Mouse (Mus musculus): ENCODE results near the gene Gns. TPM values are rescaled to one million over a fixed set of nuclear protein-coding genes. Genes with fewer than 3 reads are reported as not detected.
A peak's percentile ranks its signal among the peaks of the same experiment; 100 is the strongest.

Gene Gns
- polyA plus RNA-seq, 1 experiment from 2014 or later = 41.4 TPM

DNA sequence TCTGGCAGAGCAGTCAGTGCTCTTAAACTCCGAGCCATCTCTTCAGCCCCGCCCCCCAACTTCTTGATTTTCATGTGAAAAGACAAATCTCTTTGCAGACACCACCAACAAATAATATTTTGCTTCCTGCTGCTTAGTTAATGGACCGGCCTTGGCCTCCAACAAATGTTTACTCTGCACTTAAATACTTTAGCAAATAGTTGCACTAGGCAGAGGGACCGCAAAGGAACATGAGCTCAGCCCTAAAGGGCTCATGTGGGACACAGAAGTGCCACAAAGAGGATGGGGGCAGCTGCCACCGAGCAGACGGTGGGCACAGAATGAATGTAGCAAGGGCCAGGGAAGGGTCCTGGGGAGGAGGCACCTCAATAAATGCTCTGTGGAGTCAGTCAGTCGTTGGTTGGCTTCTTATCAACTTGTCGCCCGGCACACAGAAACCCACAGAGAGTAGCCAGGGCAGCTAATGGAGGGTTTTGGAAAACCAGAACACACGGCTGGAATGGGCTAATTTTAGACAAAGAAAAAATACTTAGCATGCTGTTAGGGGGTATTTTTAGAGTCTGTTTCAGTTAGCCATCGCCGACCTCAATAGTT lies 67.2 kb downstream of the Gns start:
- TF ChIP-seq CTCF (IDR thresholded peaks at IDR 0.05) (no peak; the same call in 1 of the 2 replicates), EP300 (IDR thresholded peaks at IDR 0.05) (peak; percentile 73)
- Histone ChIP-seq H3K4me1 (ENCODE audit: insufficient read depth, low read depth, low read length) (peaks cover 65% of the 10 kb centered on the region), H3K9ac (replicated peaks; ENCODE audit: low read depth) (no peak overlapping the region), H3K4me2 (replicated peaks; ENCODE audit: low read depth, low read length) (peak overlapping the region; percentile 36), H3K36me3 (ENCODE audit: insufficient read depth, low read length) (no peaks in the 10 kb centered on the region), H3K9me3 (ENCODE audit: low read length) (no peaks in the 10 kb centered on the region), H3K27ac (ENCODE audit: low read length) (peak overlapping the region; percentile 92), H3K4me3 (ENCODE audit: low read depth, low read length) (no peak overlapping the region), H3K27me3 (replicated peaks; ENCODE audit: insufficient read depth, low read length) (no peaks in the 10 kb centered on the region)
- WGBS = 8% methylated on average over 12 of the region's 12 CpGs
- DNase-seq (ENCODE audit: low spot score) (peak; percentile 88), ATAC-seq (peak; percentile 52)

DNA sequence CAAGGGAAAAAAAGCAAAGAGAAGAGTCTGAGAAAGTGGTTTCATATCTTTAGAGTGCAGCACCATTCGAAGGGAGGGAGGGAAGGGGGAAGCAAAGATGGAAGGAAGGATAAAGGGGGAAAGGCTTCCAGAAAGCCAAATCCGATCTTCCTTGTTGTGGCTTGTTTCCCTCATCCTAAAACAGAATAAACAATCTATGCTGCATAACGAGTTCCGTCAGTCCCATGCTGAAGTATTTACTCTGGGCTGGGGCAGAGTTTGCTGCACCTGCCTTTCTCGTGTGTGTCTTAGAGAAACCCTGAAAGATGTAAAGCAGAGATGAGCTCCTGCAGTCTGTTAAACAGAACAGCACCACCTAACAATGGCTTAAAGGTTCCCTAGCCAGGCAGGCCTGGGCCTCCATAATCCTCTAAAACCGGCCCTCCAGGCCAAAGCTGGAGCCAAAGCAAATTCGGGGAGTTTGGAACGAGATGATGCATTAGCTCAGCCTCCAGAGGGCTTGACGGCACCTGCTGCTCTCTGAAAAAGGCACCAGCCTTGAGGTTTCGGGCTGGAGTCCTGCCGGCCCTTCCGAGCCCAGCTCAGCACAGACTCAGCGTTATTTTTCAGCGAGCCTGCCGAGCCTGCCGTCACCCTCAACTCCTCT lies 67.9 kb downstream of the Gns start:
- H3K9ac ChIP-seq (replicated peaks; ENCODE audit: low read depth) = peak overlapping the region; percentile 16; the same call in 1 of the 2 replicates
- peak overlapping the region; percentile 36 for H3K4me2 ChIP-seq (replicated peaks; ENCODE audit: low read depth, low read length)
- 0 out of 2 replicates have a peak, but pooled peaks have one; percentile 12 for TF ChIP-seq EP300 (IDR thresholded peaks at IDR 0.05)
- TF ChIP-seq CTCF (IDR thresholded peaks at IDR 0.05) = no peak
- H3K4me3 ChIP-seq (ENCODE audit: low read depth, low read length) = no peak overlapping the region
- DNase-seq (ENCODE audit: low spot score) (peak; percentile 58), ATAC-seq (peak; percentile 8; the same call in 1 of the 2 replicates)
- no peaks in the 10 kb centered on the region for H3K9me3 ChIP-seq (ENCODE audit: low read length)
- peaks cover 62% of the 10 kb centered on the region for H3K4me1 ChIP-seq (ENCODE audit: insufficient read depth, low read depth, low read length)
- WGBS = 27% methylated on average over 16 of the region's 16 CpGs
- peak overlapping the region; percentile 92 for H3K27ac ChIP-seq (ENCODE audit: low read length)
- H3K27me3 ChIP-seq (replicated peaks; ENCODE audit: insufficient read depth, low read length) = no peaks in the 10 kb centered on the region
- H3K36me3 ChIP-seq (ENCODE audit: insufficient read depth, low read length) = no peaks in the 10 kb centered on the region

DNA sequence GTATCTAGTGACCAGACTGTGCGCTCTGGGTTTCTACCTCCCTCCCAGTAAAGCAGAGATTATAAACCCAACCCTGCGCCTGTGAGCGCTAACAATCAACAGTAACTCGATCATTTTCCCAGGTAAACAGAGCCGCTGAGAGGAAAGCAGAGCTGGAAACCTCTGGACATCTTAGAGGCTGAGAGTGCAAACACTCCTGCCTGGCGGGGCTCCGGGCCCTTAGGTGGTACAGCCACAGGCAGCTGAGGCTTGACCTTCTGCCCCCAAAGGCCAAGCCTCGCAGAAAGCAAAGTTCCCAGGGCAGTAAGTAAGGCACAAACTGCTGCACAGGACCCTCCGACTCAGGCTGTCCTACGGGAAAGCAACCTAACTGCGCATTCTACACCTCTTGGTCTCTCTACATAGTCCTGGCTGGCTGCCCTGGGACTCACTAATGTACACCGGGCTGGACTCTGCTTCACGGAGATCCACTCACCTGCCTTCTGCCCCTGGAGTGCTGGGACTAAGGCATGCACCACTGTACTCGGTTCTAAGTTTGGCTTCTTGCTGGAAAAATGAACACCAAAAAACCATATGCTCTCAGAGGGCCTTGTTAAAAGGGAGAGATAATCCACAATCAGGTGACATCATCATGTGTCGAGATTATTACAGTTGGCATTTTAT lies 69.7 kb downstream of the Gns start:
- H3K27me3 ChIP-seq (replicated peaks; ENCODE audit: insufficient read depth, low read length) = no peaks in the 10 kb centered on the region
- H3K27ac ChIP-seq (ENCODE audit: low read length) = peak overlapping the region; percentile 81
- H3K36me3 ChIP-seq (ENCODE audit: insufficient read depth, low read length) = no peaks in the 10 kb centered on the region
- H3K4me1 ChIP-seq (ENCODE audit: insufficient read depth, low read depth, low read length) = peaks cover 48% of the 10 kb centered on the region
- no peak overlapping the region for H3K9ac ChIP-seq (replicated peaks; ENCODE audit: low read depth)
- no peak overlapping the region for H3K4me3 ChIP-seq (ENCODE audit: low read depth, low read length)
- ATAC-seq (no peak), DNase-seq (ENCODE audit: low spot score) (peak; percentile 57)
- H3K9me3 ChIP-seq (ENCODE audit: low read length) = no peaks in the 10 kb centered on the region
- no peak overlapping the region for H3K4me2 ChIP-seq (replicated peaks; ENCODE audit: low read depth, low read length)
- 50% methylated on average over 15 of the region's 15 CpGs for WGBS
- no peak for TF ChIP-seq CTCF (IDR thresholded peaks at IDR 0.05)
- no peak for TF ChIP-seq EP300 (IDR thresholded peaks at IDR 0.05)

DNA sequence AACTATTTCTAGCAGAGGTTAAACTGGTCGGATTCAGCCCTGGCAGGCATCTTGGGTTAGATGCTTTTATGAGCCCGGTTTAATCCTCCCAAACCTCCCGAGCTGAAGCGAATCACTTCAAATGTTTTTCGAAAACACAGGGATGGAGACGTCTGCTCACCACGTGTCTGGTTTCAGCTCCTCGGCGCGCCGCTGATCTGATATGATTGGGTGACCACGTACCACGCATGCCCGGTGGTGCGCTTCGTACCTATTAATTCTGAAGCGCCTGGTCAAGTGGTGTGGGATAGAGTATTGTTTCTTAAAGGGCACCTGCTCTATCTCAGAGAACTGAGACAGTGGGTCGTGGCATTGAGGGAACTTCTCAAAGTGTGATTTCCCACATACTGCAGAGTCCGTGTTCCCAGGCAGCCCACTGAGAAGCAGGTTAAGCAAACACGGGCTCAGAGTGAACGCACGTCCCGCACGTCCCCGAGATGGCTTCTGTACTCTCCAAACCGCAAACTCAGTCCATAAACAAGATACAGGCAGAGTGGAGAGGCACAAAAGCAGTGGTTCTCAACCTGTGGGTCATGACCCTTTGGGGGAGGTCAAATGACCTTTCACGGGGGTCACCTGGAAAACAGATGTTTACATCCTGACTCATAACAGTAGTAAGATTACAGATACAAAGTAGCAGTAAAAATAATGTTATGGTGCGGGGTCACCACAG lies 70.8 kb downstream of the Gns start:
- ATAC-seq (no peak), DNase-seq (ENCODE audit: low spot score) (no peak)
- Histone ChIP-seq H3K4me1 (ENCODE audit: insufficient read depth, low read depth, low read length) (peaks cover 38% of the 10 kb centered on the region), H3K27me3 (replicated peaks; ENCODE audit: insufficient read depth, low read length) (no peaks in the 10 kb centered on the region), H3K9ac (replicated peaks; ENCODE audit: low read depth) (no peak overlapping the region), H3K27ac (ENCODE audit: low read length) (peak overlapping the region; percentile 58; the same call in 1 of the 2 replicates), H3K4me3 (ENCODE audit: low read depth, low read length) (no peak overlapping the region), H3K9me3 (ENCODE audit: low read length) (no peaks in the 10 kb centered on the region), H3K4me2 (replicated peaks; ENCODE audit: low read depth, low read length) (peak overlapping the region; percentile 20; the same call in 1 of the 2 replicates), H3K36me3 (ENCODE audit: insufficient read depth, low read length) (no peaks in the 10 kb centered on the region)
- TF ChIP-seq CTCF (IDR thresholded peaks at IDR 0.05) = no peak
- TF ChIP-seq EP300 (IDR thresholded peaks at IDR 0.05) = no peak
- WGBS = 50% methylated on average over 28 of the region's 28 CpGs

DNA sequence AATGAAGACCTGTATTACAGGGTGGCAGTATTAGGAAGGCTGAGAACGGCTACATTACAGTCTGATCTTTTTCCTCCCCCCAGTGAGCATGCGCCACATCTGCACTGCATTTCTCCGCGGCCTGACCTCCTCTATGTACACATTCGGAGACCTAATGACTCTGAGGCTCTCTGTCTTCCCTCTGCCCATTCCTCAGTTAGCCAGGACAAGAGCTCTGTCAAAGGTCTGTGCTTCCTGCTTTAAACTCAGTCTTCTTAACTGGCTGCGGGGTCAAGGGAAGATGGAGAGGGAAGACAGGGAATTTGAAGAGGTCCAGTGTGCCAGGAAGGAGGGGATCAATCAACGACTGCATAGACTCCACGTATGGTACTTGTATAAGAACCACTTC lies 71.4 kb downstream of the Gns start:
- no peak for DNase-seq (ENCODE audit: low spot score)
- Histone ChIP-seq H3K9ac (replicated peaks; ENCODE audit: low read depth) (no peak overlapping the region), H3K4me1 (ENCODE audit: insufficient read depth, low read depth, low read length) (peaks cover 32% of the 10 kb centered on the region), H3K9me3 (ENCODE audit: low read length) (no peaks in the 10 kb centered on the region), H3K27me3 (replicated peaks; ENCODE audit: insufficient read depth, low read length) (no peaks in the 10 kb centered on the region), H3K36me3 (ENCODE audit: insufficient read depth, low read length) (no peaks in the 10 kb centered on the region), H3K27ac (ENCODE audit: low read length) (peak overlapping the region; percentile 58), H3K4me3 (ENCODE audit: low read depth, low read length) (no peak overlapping the region), H3K4me2 (replicated peaks; ENCODE audit: low read depth, low read length) (no peak overlapping the region; the same call in 1 of the 2 replicates)
- 8% methylated on average over 8 of the region's 8 CpGs for WGBS
- ATAC-seq = no peak
- TF ChIP-seq EP300 (IDR thresholded peaks at IDR 0.05) = no peak
- TF ChIP-seq CTCF (IDR thresholded peaks at IDR 0.05) = no peak

DNA sequence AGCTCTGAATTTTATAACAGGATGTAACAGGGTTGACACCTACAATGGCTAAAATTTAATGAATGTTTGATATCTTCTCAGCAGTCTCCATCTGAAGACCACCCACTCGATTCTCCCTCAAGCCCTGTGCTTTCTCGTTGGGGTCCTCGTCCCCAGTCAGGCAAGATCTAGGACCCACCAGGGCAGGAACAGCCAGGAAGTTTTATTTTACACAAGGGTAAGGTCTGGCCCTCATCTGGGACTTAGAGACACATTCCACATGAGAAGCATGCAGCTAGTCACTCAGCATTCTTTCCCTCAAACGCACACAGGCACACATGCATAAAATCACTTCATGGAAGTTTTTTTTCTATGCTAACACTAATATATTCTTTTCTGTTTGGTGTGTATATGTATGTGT lies 71.8 kb downstream of the Gns start:
- 0 out of 2 replicates have a peak, but pooled peaks have one; percentile 22 for TF ChIP-seq EP300 (IDR thresholded peaks at IDR 0.05)
- TF ChIP-seq CTCF (IDR thresholded peaks at IDR 0.05) = no peak
- Histone ChIP-seq H3K4me2 (replicated peaks; ENCODE audit: low read depth, low read length) (no peak overlapping the region), H3K27ac (ENCODE audit: low read length) (peak overlapping the region; percentile 58), H3K27me3 (replicated peaks; ENCODE audit: insufficient read depth, low read length) (no peaks in the 10 kb centered on the region), H3K4me1 (ENCODE audit: insufficient read depth, low read depth, low read length) (peaks cover 28% of the 10 kb centered on the region), H3K9ac (replicated peaks; ENCODE audit: low read depth) (no peak overlapping the region), H3K4me3 (ENCODE audit: low read depth, low read length) (no peak overlapping the region), H3K36me3 (ENCODE audit: insufficient read depth, low read length) (no peaks in the 10 kb centered on the region), H3K9me3 (ENCODE audit: low read length) (no peaks in the 10 kb centered on the region)
- 14% methylated on average over 4 of the region's 4 CpGs for WGBS
- DNase-seq (ENCODE audit: low spot score) = peak; percentile 53
- no peak for ATAC-seq

Data from lung, postnatal 0 days (tissue).